Mouse (Mus musculus) heart, embryonic 10.5 days (tissue): Measurements from ENCODE around the gene Chil3. TPM values are rescaled to one million over a fixed set of nuclear protein-coding genes. Genes with fewer than 3 reads are reported as not detected.

Experiments
- DNase-seq: peaks from one replicate; pipeline ENCODE4 v3.0.0-alpha.2; 2017; ENCODE audit warnings: low spot score
- H3K27ac ChIP-seq: fragments of 300-500 bp; sonication (generic); 2 replicates; pipeline ENCODE4 v1.5.1; 2016; ENCODE audit warnings: mild to moderate bottlenecking
- H3K27me3 ChIP-seq: fragments of 300-500 bp; sonication (generic); 2 replicates; pipeline ENCODE4 v1.6.1; 2016; ENCODE audit warnings: mild to moderate bottlenecking; ENCODE audit not compliant: poor library complexity, insufficient read depth, severe bottlenecking
- H3K36me3 ChIP-seq: fragments of 300-500 bp; sonication (generic); 2 replicates; pipeline ENCODE4 v1.6.1; 2016; ENCODE audit warnings: mild to moderate bottlenecking, moderate library complexity
- H3K4me1 ChIP-seq: fragments of 300-500 bp; sonication (generic); 2 replicates; pipeline ENCODE4 v1.6.1; 2016; ENCODE audit warnings: mild to moderate bottlenecking
- H3K4me3 ChIP-seq: fragments of 300-500 bp; sonication (generic); 2 replicates; pipeline ENCODE4 v1.5.1; 2016; ENCODE audit warnings: mild to moderate bottlenecking, moderate library complexity
- H3K9me3 ChIP-seq: fragments of 300-500 bp; sonication (generic); 2 replicates; pipeline ENCODE4 v1.6.1; 2016; ENCODE audit warnings: mild to moderate bottlenecking, moderate library complexity
- WGBS: fragments of 180-500 bp; shearing (Covaris S2); methylation state at CpG from one replicate; pipeline ENCODE4 v1.1.7; 2016; 5-methylcytosine and 5-hydroxymethylcytosine counted together
- polyA plus RNA-seq: library from polyadenylated mRNA; unstranded; fragments of >200 nt; fragmentation: Nextera tagmentation; extraction: Ambion mirVana; gene quantifications from 2 replicates; pipeline ENCODE4 v1.2.1, GENCODE M21; 2016

Chil3 gene
- polyA plus RNA-seq, 1 experiment from 2014 or later: not detected

- H3K4me1 ChIP-seq: no peaks in the 10 kb centered on the region
- H3K4me3 ChIP-seq: no peak overlapping the region
- H3K27me3 ChIP-seq: no peaks in the 10 kb centered on the region
- no peaks in the 10 kb centered on the region for H3K36me3 ChIP-seq
- no peak for DNase-seq
- no peak overlapping the region for H3K27ac ChIP-seq
- WGBS: 70% methylated on average over 5 of the region's 5 CpGs
- peaks cover 14% of the 10 kb centered on the region; the same call in 1 of the 2 replicates for H3K9me3 ChIP-seq
These were observed 35.7 kb downstream of the Chil3 start for GRCm38 (mm10) chr3:106131690-106132089.

- H3K27ac ChIP-seq: no peak overlapping the region
- no peaks in the 10 kb centered on the region for H3K36me3 ChIP-seq
- no peaks in the 10 kb centered on the region for H3K27me3 ChIP-seq
- no peaks in the 10 kb centered on the region for H3K4me1 ChIP-seq
- DNase-seq: no peak
- WGBS: 66% methylated on average over 4 of the region's 4 CpGs
- H3K9me3 ChIP-seq: peaks cover 14% of the 10 kb centered on the region; the same call in 1 of the 2 replicates
- no peak overlapping the region for H3K4me3 ChIP-seq
These were observed 38.4 kb downstream of the Chil3 start for GRCm38 (mm10) chr3:106128807-106129493.

DNA sequence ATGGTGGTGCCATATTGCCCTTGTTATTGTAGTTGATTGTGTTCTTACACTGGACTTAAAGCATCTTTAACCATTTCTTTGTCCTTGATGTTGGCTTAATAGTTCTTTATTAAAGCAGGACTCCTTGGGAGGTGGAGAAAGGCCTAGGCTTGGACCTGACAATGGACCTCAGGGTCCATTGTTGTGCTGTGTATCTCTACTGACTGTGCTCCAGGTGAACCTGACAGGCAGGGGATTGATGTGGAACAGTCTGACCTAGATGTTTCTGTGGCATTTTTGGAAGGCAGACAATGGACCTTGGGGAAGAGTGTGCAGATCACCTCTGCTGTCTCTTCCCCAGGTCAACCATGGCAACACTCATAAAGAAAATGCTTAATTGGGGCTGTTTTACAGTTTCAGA, 40.4 kb downstream of the Chil3 start:
- H3K27ac ChIP-seq: no peak overlapping the region
- DNase-seq: no peak
- H3K36me3 ChIP-seq: no peaks in the 10 kb centered on the region
- H3K9me3 ChIP-seq: peaks cover 19% of the 10 kb centered on the region
- no peaks in the 10 kb centered on the region for H3K4me1 ChIP-seq
- no peaks in the 10 kb centered on the region for H3K27me3 ChIP-seq
- H3K4me3 ChIP-seq: no peak overlapping the region

- Histone ChIP-seq H3K27ac (no peak within 1 kb of the TSS), H3K27me3 (no peaks in the 10 kb centered on the region), H3K4me1 (no peaks in the 10 kb centered on the region), H3K9me3 (no peaks in the 10 kb centered on the region), H3K4me3 (no peak within 1 kb of the TSS), H3K36me3 (no peaks in the 10 kb centered on the region)
- no peak for DNase-seq
- WGBS: 80% methylated on average over 3 of the region's 3 CpGs
These were observed 54.4 kb downstream of the Chil3 start, which contains the start of gene Chia1 for GRCm38 (mm10) chr3:106112929-106113328. Gene Chia1, plus strand, starts transcription at chr3:106113229.

Other genes with a start within 250 kb of the Chil3 start
- 2.0 and 3.4 TPM in 2 replicates for gene I830077J02Rik, start 234.9 kb downstream of the Chil3 start, polyA plus RNA-seq
- 124 and 146 TPM in 2 replicates for gene Wdr77, start 208.2 kb downstream of the Chil3 start, polyA plus RNA-seq
- gene Atp5f1, start 207.5 kb downstream of the Chil3 start, polyA plus RNA-seq: 677 and 779 TPM in 2 replicates
- 1.5 and 1.9 TPM in 2 replicates for gene Ovgp1, start 193.9 kb downstream of the Chil3 start, polyA plus RNA-seq
- gene Pifo, start 152.9 kb downstream of the Chil3 start, polyA plus RNA-seq: 0.69 TPM in 1 of 2 replicates, not detected in the other
- gene Chil5, start 134.8 kb downstream of the Chil3 start, polyA plus RNA-seq: not detected in 2 replicates
- gene Chia1, start 54.3 kb downstream of the Chil3 start, polyA plus RNA-seq: 0.14 and 0.18 TPM in 2 replicates
- gene Chil4, start 51.9 kb upstream of the Chil3 start, polyA plus RNA-seq: not detected in 2 replicates
- not detected in 2 replicates for gene Chil6, start 238.6 kb upstream of the Chil3 start, polyA plus RNA-seq